11 mouse cellular contexts compared by ENCODE assay signal in genomic region chr10:128037921-128038320, GRCm38 (mm10). TPM values are rescaled to one million over a fixed set of nuclear protein-coding genes. Genes with fewer than 3 reads are reported as not detected.
A peak's percentile ranks its signal among the peaks of the same experiment; 100 is the strongest.
DNase-seq lines count a peak whose midpoint lies in the region; ATAC-seq and TF ChIP-seq lines count a peak whose summit lies in the region.
"Had no signal": no experiment of that assay in that cellular context is flagged by ENCODE, and none has a peak within 500 bp of the region (broad histone marks: within the 10 kb centered on the region; RNA-seq: fewer than 3 reads in every experiment).

No protein-coding gene starts in this region.

- peaks cover 13% of the 10 kb centered on the region for H3K4me1 ChIP-seq in lung, embryonic 14.5 days (ENCODE audit: insufficient read depth)
- peaks cover 14% of the 10 kb centered on the region; the same call in 1 of the 2 replicates for H3K4me1 ChIP-seq in forebrain, embryonic 11.5 days (replicated peaks; ENCODE audit: control insufficient read depth, insufficient read depth, low read length)
- H3K4me1 ChIP-seq in limb, embryonic 12.5 days (replicated peaks) = peaks cover 37% of the 10 kb centered on the region
- H3K4me1 ChIP-seq in stomach, embryonic 15.5 days = peaks cover 34% of the 10 kb centered on the region

- no peak for ATAC-seq in lung, embryonic 14.5 days (ENCODE audit: insufficient read depth)
- no peak for ATAC-seq in forebrain, embryonic 11.5 days (replicated peaks; ENCODE audit: low FRiP score)
- no peak for ATAC-seq in limb, embryonic 12.5 days (ENCODE audit: insufficient number of reproducible peaks, insufficient read depth, low FRiP score, low TSS enrichment, low read depth)
- ATAC-seq in stomach, embryonic 15.5 days (ENCODE audit: insufficient read depth, low FRiP score, low read depth) = no peak
- ATAC-seq: activated CD4-positive, CD25-positive, alpha-beta regulatory T cell, adult 4 months; lung, postnatal 0 days had no signal

- H3K9me3 ChIP-seq in lung, embryonic 14.5 days (ENCODE audit: low read depth, low read length) = no peaks in the 10 kb centered on the region
- no peaks in the 10 kb centered on the region for H3K9me3 ChIP-seq in forebrain, embryonic 11.5 days (ENCODE audit: control insufficient read depth, low read length)
- H3K9me3 ChIP-seq in limb, embryonic 12.5 days = no peaks in the 10 kb centered on the region
- no peaks in the 10 kb centered on the region for H3K9me3 ChIP-seq in stomach, embryonic 15.5 days

- H3K27ac ChIP-seq in lung, embryonic 14.5 days (ENCODE audit: low read depth) = no peak overlapping the region
- H3K27ac ChIP-seq in forebrain, embryonic 11.5 days (ENCODE audit: low read depth, low read length) = no peak overlapping the region
- no peak overlapping the region for H3K27ac ChIP-seq in limb, embryonic 12.5 days
- H3K27ac ChIP-seq in stomach, embryonic 15.5 days = no peak overlapping the region

- no peaks in the 10 kb centered on the region for H3K27me3 ChIP-seq in lung, embryonic 14.5 days (ENCODE audit: insufficient read depth, low read length)
- no peaks in the 10 kb centered on the region for H3K27me3 ChIP-seq in forebrain, embryonic 11.5 days (ENCODE audit: control insufficient read depth, insufficient read depth, low read length)
- no peaks in the 10 kb centered on the region for H3K27me3 ChIP-seq in limb, embryonic 12.5 days
- no peaks in the 10 kb centered on the region for H3K27me3 ChIP-seq in stomach, embryonic 15.5 days (replicated peaks)

- H3K9ac ChIP-seq in lung, embryonic 14.5 days = peak overlapping the region; percentile 20
- H3K9ac ChIP-seq in forebrain, embryonic 11.5 days (ENCODE audit: low read length) = peak overlapping the region; percentile 20; the same call in 1 of the 2 replicates
- no peak overlapping the region for H3K9ac ChIP-seq in limb, embryonic 12.5 days (replicated peaks)
- no peak overlapping the region for H3K9ac ChIP-seq in stomach, embryonic 15.5 days

- 74% methylated on average over 3 of the region's 3 CpGs for WGBS in lung, embryonic 14.5 days
- WGBS in forebrain, embryonic 11.5 days = 62% methylated on average over 3 of the region's 3 CpGs
- 83% methylated on average over 3 of the region's 3 CpGs for WGBS in limb, embryonic 12.5 days
- WGBS in stomach, embryonic 15.5 days = 65% methylated on average over 3 of the region's 3 CpGs

- peak overlapping the region; percentile 87 for H3K4me2 ChIP-seq in lung, embryonic 14.5 days
- H3K4me2 ChIP-seq in forebrain, embryonic 11.5 days (ENCODE audit: low read depth, low read length, severe bottlenecking) = peak overlapping the region; percentile 15; the same call in 1 of the 2 replicates
- H3K4me2 ChIP-seq in limb, embryonic 12.5 days = peak overlapping the region; percentile 77
- H3K4me2 ChIP-seq in stomach, embryonic 15.5 days = peak overlapping the region; percentile 6; the same call in 1 of the 2 replicates

- peak overlapping the region; percentile 20 for H3K4me3 ChIP-seq in lung, embryonic 14.5 days (ENCODE audit: low read depth, low read length)
- H3K4me3 ChIP-seq in forebrain, embryonic 11.5 days (ENCODE audit: low read depth, low read length) = no peak overlapping the region
- H3K4me3 ChIP-seq in limb, embryonic 12.5 days (replicated peaks) = 0 out of 2 replicates have a peak overlapping the region, but pooled peaks have one; percentile 0
- no peak overlapping the region for H3K4me3 ChIP-seq in stomach, embryonic 15.5 days (replicated peaks)

- DNase-seq in lung, embryonic 14.5 days = no peak
- no peak for DNase-seq in lung, postnatal 10 days
- DNase-seq in forebrain, embryonic 11.5 days (ENCODE audit: low spot score) = no peak
- no peak for DNase-seq in left cerebral cortex, adult 8-10 months (ENCODE audit: low spot score in 2 of 2)
- no peak for DNase-seq in adrenal gland, postnatal 10 days
- DNase-seq: right cerebral cortex, postnatal 4 days had no signal

- TF ChIP-seq CTCF in lung, embryonic 14.5 days (IDR thresholded peaks at IDR 0.05; ENCODE audit: low read depth) = no peak

- H3K36me3 ChIP-seq in lung, embryonic 14.5 days (ENCODE audit: insufficient read depth) = peaks cover 52% of the 10 kb centered on the region
- H3K36me3 ChIP-seq in forebrain, embryonic 11.5 days (ENCODE audit: control insufficient read depth, insufficient read depth, low read length) = peaks cover 5% of the 10 kb centered on the region; the same call in 1 of the 2 replicates
- peaks cover 51% of the 10 kb centered on the region for H3K36me3 ChIP-seq in limb, embryonic 12.5 days
- peaks cover 31% of the 10 kb centered on the region for H3K36me3 ChIP-seq in stomach, embryonic 15.5 days

RNA-seq across cellular contexts. Expression of gene Naca, which starts 2.5 kb away (rescaled TPM):
- 921 and 936 TPM in 2 replicates for polyA plus RNA-seq in lung, embryonic 14.5 days (2014; fragmentation: Nextera tagmentation; extraction: Ambion mirVana)
- polyA plus RNA-seq in forebrain, embryonic 11.5 days (2014; fragmentation: Nextera tagmentation; extraction: Ambion mirVana) = 855 and 939 TPM in 2 replicates
- polyA plus RNA-seq in limb, embryonic 12.5 days (2016; fragmentation: Nextera tagmentation; extraction: Ambion mirVana) = 916 and 923 TPM in 2 replicates
- polyA plus RNA-seq in stomach, embryonic 15.5 days (2015; fragmentation: Nextera tagmentation; extraction: Ambion mirVana) = 639 and 789 TPM in 2 replicates
- 100 to 1,000 TPM; 335 to 362 (median 360) TPM for total RNA-seq in left cerebral cortex, adult 8-10 months (2022)
- 100 to 1,000 TPM; 694 to 716 TPM for total RNA-seq in adrenal gland, postnatal 10 days (2021)

RNA-seq across cellular contexts. Expression of gene Ptges3, which starts 20.8 kb away (rescaled TPM):
- polyA plus RNA-seq in lung, embryonic 14.5 days (2014; fragmentation: Nextera tagmentation; extraction: Ambion mirVana) = 548 and 570 TPM in 2 replicates
- polyA plus RNA-seq in forebrain, embryonic 11.5 days (2014; fragmentation: Nextera tagmentation; extraction: Ambion mirVana) = 638 and 692 TPM in 2 replicates
- 567 and 594 TPM in 2 replicates for polyA plus RNA-seq in limb, embryonic 12.5 days (2016; fragmentation: Nextera tagmentation; extraction: Ambion mirVana)
- polyA plus RNA-seq in stomach, embryonic 15.5 days (2015; fragmentation: Nextera tagmentation; extraction: Ambion mirVana) = 522 and 529 TPM in 2 replicates
- 100 to 1,000 TPM; 118 to 126 (median 124) TPM for total RNA-seq in left cerebral cortex, adult 8-10 months (2022)
- 100 to 1,000 TPM; 138 to 142 TPM for total RNA-seq in adrenal gland, postnatal 10 days (2021)

RNA-seq across cellular contexts. Expression of gene Prim1, which starts 23.0 kb away (rescaled TPM):
- polyA plus RNA-seq in lung, embryonic 14.5 days (2014; fragmentation: Nextera tagmentation; extraction: Ambion mirVana) = 95.7 and 101 TPM in 2 replicates
- 124 and 127 TPM in 2 replicates for polyA plus RNA-seq in forebrain, embryonic 11.5 days (2014; fragmentation: Nextera tagmentation; extraction: Ambion mirVana)
- 102 and 104 TPM in 2 replicates for polyA plus RNA-seq in limb, embryonic 12.5 days (2016; fragmentation: Nextera tagmentation; extraction: Ambion mirVana)
- 69.9 and 75.1 TPM in 2 replicates for polyA plus RNA-seq in stomach, embryonic 15.5 days (2015; fragmentation: Nextera tagmentation; extraction: Ambion mirVana)
- 1 to 10 TPM; 6.5 to 9.3 (median 8.1) TPM for total RNA-seq in left cerebral cortex, adult 8-10 months (2022)
- total RNA-seq in adrenal gland, postnatal 10 days (2021) = 10 to 100 TPM; 11.2 to 16.4 TPM

RNA-seq across cellular contexts. Expression of gene Hsd17b6, which starts 30.5 kb away (rescaled TPM):
- polyA plus RNA-seq in lung, embryonic 14.5 days (2014; fragmentation: Nextera tagmentation; extraction: Ambion mirVana) = not detected in 2 replicates
- polyA plus RNA-seq in forebrain, embryonic 11.5 days (2014; fragmentation: Nextera tagmentation; extraction: Ambion mirVana) = not detected in 2 replicates
- not detected in 2 replicates for polyA plus RNA-seq in limb, embryonic 12.5 days (2016; fragmentation: Nextera tagmentation; extraction: Ambion mirVana)
- polyA plus RNA-seq in stomach, embryonic 15.5 days (2015; fragmentation: Nextera tagmentation; extraction: Ambion mirVana) = not detected in 2 replicates
- not detected for total RNA-seq in left cerebral cortex, adult 8-10 months (2022)
- total RNA-seq in adrenal gland, postnatal 10 days (2021) = 10 to 100 TPM in 1 of 2 experiments, 1 to 10 TPM in 1; 9.5 to 23.7 TPM
- polyA plus RNA-seq: activated CD4-positive, CD25-positive, alpha-beta regulatory T cell, adult 4 months; cortical plate, adult 2 months; lung, postnatal 0 days had no signal

RNA-seq across cellular contexts. Expression of gene Atp5b, which starts 45.2 kb away (rescaled TPM):
- polyA plus RNA-seq in lung, embryonic 14.5 days (2014; fragmentation: Nextera tagmentation; extraction: Ambion mirVana) = 2,183 and 2,273 TPM in 2 replicates
- 2,200 and 2,324 TPM in 2 replicates for polyA plus RNA-seq in forebrain, embryonic 11.5 days (2014; fragmentation: Nextera tagmentation; extraction: Ambion mirVana)
- 2,018 and 2,026 TPM in 2 replicates for polyA plus RNA-seq in limb, embryonic 12.5 days (2016; fragmentation: Nextera tagmentation; extraction: Ambion mirVana)
- polyA plus RNA-seq in stomach, embryonic 15.5 days (2015; fragmentation: Nextera tagmentation; extraction: Ambion mirVana) = 2,393 and 2,495 TPM in 2 replicates
- 1,000 to 10,000 TPM; 1,625 to 1,859 (median 1,782) TPM for total RNA-seq in left cerebral cortex, adult 8-10 months (2022)
- total RNA-seq in adrenal gland, postnatal 10 days (2021) = 1,000 to 10,000 TPM; 4,995 to 5,524 TPM

Comparison
In these comparisons a context has a peak if more than half of its experiments do, and no peak if none do; other contexts are left out.
1. H3K4me2 ChIP-seq: peak in every context shown above with its lines; median percentile 87 in lung, embryonic 14.5 days; 77 in limb, embryonic 12.5 days; 15 in forebrain, embryonic 11.5 days; 6 in stomach, embryonic 15.5 days.
2. H3K4me3 ChIP-seq: peak in lung, embryonic 14.5 days (single experiment) and limb, embryonic 12.5 days (single experiment); none in forebrain, embryonic 11.5 days (single experiment) and stomach, embryonic 15.5 days (single experiment).
3. H3K9ac ChIP-seq: peak in lung, embryonic 14.5 days (single experiment) and forebrain, embryonic 11.5 days (single experiment); none in limb, embryonic 12.5 days (single experiment) and stomach, embryonic 15.5 days (single experiment).